Mouse (Mus musculus): Measurements from ENCODE around the gene Lsp1.

Lsp1 gene

GRCm38 (mm10) chr7:142460636-142461077 lies at the start of gene Lsp1:
Lsp1 (plus strand) TSS chr7:142460809.
- no peak for DNase-seq (ENCODE audit: low spot score)

- no peak for DNase-seq (ENCODE audit: low spot score)
Measured at GRCm38 (mm10) chr7:142413285-142413684, 47.3 kb upstream of the Lsp1 start.

DNA sequence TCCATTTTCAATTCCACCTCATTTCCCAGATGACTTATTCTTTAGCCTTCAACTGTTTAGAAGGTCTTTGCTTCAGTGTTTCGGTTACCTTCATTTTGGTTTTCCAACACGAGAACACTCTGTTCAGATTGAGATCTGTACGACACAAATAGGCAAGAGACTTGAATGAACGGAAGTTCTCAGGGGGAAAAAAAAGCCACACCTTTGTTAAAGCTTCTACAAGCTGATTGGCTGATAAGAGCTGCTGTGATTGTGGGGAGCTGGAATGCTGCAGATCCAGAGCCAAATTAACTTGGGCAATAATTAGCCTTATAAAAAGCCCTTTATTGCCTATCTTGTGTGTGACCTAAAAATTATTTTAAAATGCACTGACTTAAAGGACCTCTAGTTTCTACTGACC lies 45.3 kb upstream of the Lsp1 start:
- no peak for DNase-seq (ENCODE audit: low spot score)

DNA sequence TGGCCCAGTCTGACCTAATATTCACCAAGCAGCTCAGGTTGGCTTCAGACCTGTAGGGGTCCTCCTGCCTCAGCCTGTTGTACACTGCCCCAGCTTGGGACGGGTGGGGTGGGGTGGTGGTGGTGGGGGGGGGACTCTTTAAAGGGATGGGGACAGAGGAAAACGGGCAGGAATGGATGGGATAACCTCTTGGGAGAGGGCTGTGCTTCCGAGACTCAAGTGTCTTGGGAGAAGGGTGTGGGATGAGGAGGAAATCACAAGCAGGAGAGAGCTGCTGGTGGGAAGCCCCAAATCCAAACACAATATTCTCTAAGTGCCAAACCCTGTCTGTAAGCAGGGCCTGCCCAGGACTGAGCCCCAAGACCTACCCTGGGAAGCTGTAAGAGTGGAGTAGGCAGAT lies 44.4 kb upstream of the Lsp1 start:
- DNase-seq (ENCODE audit: low spot score), result no peak

DNA sequence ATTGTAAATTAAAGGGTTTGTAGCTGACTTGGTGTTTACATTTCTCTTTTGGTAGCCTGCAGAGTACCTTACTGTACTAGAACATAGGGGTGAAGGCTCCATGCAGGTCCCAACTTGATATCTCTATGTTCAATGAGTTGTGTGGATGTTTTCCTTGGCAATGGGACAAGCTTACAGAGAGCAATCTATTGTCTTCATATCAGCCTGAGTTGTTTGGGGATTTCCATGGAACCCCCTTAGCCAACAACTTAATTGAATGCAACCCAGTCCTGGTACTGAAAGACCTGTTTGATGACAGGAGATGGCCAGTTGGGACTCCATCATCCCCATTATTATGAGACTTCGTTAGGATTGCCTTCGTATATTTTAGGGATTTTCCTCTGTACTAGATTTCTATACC lies 42.6 kb upstream of the Lsp1 start:
- DNase-seq (ENCODE audit: low spot score), result no peak

GRCm38 (mm10) chr7:142418679-142419078 lies 41.9 kb upstream of the Lsp1 start:
- no peak for DNase-seq (ENCODE audit: low spot score)

GRCm38 (mm10) chr7:142419887-142420286 lies 40.7 kb upstream of the Lsp1 start:
- no peak for DNase-seq (ENCODE audit: low spot score)

- no peak for DNase-seq (ENCODE audit: low spot score)
Measured at GRCm38 (mm10) chr7:142421826-142422225, 38.8 kb upstream of the Lsp1 start.

DNA sequence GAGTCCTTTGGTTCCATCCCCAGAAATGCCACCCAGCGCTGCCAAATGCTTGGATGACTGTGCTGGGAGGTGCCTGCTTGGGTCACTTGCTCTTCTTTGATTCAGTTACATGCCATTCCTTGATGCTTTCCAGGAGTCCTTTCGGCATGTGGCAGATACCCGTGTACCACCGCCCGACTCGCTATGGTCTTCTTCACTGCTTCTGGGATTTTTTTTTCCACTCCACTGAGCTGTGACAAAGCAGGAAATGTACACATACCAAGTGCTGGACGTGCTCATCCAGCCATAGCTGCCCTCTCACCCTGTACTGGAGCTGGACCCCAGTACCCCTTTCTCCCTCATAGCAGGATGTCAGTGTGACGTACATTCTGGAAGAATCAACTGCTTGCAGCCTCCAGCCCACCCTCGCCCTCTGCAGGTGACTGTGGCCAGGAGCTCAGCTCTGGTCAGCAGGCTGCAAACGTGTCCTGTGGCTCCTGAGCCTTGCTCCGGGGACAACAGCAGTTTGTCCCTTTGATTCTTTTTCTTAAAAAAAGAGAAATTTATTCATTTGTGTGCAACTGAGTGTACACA lies 34.9 kb upstream of the Lsp1 start:
- no peak for DNase-seq (ENCODE audit: low spot score)

DNA sequence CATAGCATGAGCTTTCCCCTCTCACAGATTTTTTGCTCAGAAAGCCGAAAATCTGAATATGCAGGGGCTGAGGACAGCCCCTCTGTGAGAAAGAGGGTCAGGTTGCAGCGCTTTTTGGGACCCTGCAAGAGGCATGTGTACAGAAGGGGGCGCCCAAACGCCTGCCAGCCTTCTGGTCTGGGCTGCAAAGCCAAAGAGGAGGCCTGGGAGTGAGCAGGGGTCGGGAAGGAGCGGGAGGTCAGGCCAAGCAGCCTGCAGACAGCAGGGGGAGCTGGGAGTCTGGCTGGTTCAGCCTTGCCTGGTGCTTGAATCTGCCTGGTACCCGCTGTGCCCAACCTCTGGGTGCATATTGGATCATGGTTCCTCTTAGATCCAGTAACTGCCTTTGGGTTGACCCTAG lies 32.4 kb upstream of the Lsp1 start:
- no peak for DNase-seq (ENCODE audit: low spot score)

- DNase-seq (ENCODE audit: low spot score), result peak; percentile 41
Measured at GRCm38 (mm10) chr7:142430160-142430678, 30.4 kb upstream of the Lsp1 start.

DNA sequence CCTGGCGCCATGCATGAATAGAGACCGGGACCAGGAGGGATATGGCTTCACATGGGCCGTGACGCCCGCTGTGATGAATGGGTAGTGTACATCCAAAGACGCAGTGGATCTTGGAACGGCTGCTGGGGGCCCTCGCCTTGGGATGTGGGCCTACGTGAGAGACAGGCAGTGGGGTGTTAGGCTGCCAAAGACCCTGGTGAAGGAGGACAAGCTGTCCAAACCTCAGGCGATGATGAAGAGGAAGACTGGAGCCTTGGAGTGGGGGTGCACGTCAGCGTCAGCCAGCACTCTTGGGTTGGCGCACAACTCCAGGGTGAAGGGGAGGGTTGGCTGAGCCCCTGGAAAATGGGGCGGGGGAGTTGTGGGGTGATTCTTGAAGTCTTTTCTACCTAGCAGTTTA lies 29.5 kb upstream of the Lsp1 start:
- no peak for DNase-seq (ENCODE audit: low spot score)

DNA sequence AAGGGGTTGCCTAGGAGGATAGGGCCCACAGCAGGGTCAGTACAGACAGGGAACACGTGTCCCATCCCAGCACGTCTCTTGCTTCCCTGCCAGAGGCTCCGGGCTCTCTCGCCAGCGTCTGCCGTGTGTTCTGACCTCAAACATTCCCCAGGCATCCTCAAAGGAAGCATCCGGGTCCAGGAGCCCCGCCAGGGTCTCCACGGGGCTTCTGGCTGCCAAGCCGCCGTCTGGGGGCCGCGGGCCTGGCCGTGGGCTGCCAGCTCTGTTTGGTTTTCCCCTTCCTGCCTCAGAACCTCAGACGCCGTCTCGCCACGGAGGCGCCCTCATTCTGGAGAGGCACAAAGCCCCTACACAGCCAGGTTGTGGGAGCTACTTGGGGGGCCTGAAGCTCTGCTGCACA lies 27.0 kb upstream of the Lsp1 start:
- no peak for DNase-seq (ENCODE audit: low spot score)

GRCm38 (mm10) chr7:142434137-142434865 lies 26.3 kb upstream of the Lsp1 start, which contains the start of gene Syt8:
Syt8 (plus strand) TSS chr7:142434850.
- no peak for DNase-seq (ENCODE audit: low spot score)

DNA sequence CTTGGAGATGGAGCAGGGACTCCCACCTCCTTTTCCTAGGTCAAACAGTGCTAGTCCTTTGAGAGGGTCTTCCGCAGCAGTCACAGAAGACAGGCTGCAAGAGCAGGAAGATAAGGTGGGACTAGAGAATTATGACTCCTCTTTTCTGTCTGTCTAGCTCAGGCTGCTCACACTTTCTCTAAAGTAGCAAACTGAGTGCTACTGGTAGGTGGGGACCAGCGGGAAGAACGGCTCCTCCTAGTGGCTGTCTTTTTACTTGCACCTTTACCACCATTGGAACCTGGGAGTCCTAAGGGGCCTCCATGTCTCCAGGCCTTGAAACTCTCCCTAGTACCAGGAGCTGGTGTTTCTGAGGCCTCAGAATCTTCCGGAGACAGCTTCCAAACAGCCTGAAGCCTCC lies 25.1 kb upstream of the Lsp1 start:
- DNase-seq (ENCODE audit: low spot score), result peak; percentile 83

GRCm38 (mm10) chr7:142437324-142437723 lies 23.3 kb upstream of the Lsp1 start:
- DNase-seq (ENCODE audit: low spot score), result no peak

DNA sequence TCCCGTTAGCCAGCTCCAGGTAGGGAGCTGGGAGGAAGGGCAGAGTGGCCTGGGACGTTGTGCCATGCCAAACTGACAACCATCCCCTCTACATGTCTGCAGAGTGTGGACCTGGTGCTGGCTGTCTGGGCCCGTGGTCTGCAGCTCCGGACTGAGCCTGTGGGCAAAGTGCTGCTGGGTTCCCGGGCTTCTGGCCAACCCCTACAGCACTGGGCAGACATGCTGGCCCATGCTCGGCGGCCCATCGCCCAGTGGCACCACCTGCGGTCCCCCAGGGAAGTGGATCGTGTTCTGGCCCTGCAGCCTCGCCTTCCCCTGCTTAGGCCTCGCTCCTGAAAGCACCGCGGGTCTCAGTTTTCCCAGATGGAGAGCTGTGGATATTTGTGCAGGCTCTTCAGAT lies 20.6 kb upstream of the Lsp1 start:
- no peak for DNase-seq (ENCODE audit: low spot score)

GRCm38 (mm10) chr7:142440657-142441114 lies 19.9 kb upstream of the Lsp1 start:
- peak; percentile 56 for DNase-seq (ENCODE audit: low spot score)

DNA sequence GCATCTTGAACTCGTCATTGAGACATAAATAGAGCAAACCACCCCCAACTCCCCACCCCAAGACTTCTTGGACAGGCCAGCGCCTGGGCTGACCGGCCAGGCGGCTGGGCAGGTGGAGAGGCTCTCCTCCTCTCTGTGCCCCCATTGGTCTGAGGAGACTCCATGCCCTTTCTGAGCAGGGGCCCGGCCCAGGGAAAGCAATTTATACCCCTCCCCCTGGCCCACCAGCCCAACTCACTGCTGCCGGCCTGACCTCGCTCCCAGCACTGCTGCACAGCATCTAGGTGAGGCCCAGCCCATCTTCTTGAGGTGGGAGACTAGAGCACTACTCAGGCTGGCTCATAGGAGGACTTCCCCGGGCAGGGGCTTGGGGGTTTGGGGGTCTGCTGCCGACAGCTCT lies 19.0 kb upstream of the Lsp1 start, which contains the start of gene Tnni2:
Gene Tnni2, plus strand, starts transcription at position 224 of the 400 bp plus-strand sequence.
- DNase-seq (ENCODE audit: low spot score), result no peak

- no peak for DNase-seq (ENCODE audit: low spot score)
Measured at GRCm38 (mm10) chr7:142442081-142442907, 18.3 kb upstream of the Lsp1 start.

GRCm38 (mm10) chr7:142442908-142443420 lies 17.6 kb upstream of the Lsp1 start:
- DNase-seq (ENCODE audit: low spot score), result no peak

- no peak for DNase-seq (ENCODE audit: low spot score)
Measured at GRCm38 (mm10) chr7:142443474-142443873, 17.1 kb upstream of the Lsp1 start.
